ENCODE assay signal across 9 mouse cellular contexts in the genomic region with DNA sequence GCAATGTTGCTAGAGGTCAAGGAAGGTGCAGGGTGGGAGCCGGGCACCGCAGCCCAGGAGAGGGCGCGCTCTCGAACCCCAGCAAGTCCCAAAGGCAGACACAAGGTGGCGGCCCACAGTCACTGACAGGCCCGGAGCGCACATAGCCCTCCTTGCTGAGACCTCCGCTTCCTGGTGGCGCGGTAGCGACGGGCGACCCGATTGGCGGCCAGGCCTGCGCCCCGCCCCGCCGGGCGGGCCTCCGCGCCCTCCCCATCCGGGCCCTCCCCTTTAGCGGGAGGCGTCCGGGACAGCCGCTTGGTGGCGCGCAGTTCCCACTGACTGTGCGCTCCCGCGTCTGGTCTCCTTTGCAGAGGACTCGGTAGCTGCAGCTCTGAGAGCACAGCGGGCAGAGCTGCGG. TPM values are rescaled to one million over a fixed set of nuclear protein-coding genes. Genes with fewer than 3 reads are reported as not detected.
DNase-seq lines count a peak whose midpoint lies in the region; ATAC-seq and TF ChIP-seq lines count a peak whose summit lies in the region.
"Had no signal": no experiment of that assay in that cellular context is flagged by ENCODE, and none has a peak within 500 bp of the region (broad histone marks: within the 10 kb centered on the region; RNA-seq: fewer than 3 reads in every experiment).

A gene (plus strand): TSS at position 340 of the 400 bp plus-strand sequence.

- 0 out of 2 replicates have a peak, but pooled peaks have one; percentile 21 for ATAC-seq in forebrain, embryonic 11.5 days (replicated peaks; ENCODE audit: low FRiP score)
- ATAC-seq in liver, postnatal 0 days, result no peak

- H3K4me3 ChIP-seq in forebrain, embryonic 11.5 days (ENCODE audit: low read depth, low read length), result peak within 1 kb of the TSS; percentile 31
- H3K4me3 ChIP-seq in liver, postnatal 0 days (ENCODE audit: low read depth, low read length), result peak within 1 kb of the TSS; percentile 31

- DNase-seq in adrenal gland, postnatal 36 days, result peak; percentile 69 to 74
- DNase-seq in forebrain, embryonic 11.5 days (ENCODE audit: low spot score), result peak; percentile 65
- DNase-seq in heart, postnatal 14 days, result peak; percentile 47 to 51
- DNase-seq in kidney, postnatal 36 days, result peak; percentile 2 to 30
- peak; percentile 24 for DNase-seq in liver, postnatal 0 days
- DNase-seq in ovary, postnatal 10 days (ENCODE audit: low spot score), result peak; percentile 15
- DNase-seq in yolk sac, embryonic 10.5 days (ENCODE audit: low spot score), result peak; percentile 84
- no peak for DNase-seq in cerebellum, adult 18-20 months

- no peaks in the 10 kb centered on the region for H3K36me3 ChIP-seq in forebrain, embryonic 11.5 days (ENCODE audit: control insufficient read depth, insufficient read depth, low read length)
- no peaks in the 10 kb centered on the region for H3K36me3 ChIP-seq in liver, postnatal 0 days (replicated peaks; ENCODE audit: insufficient read depth, low read length)

- no peak for TF ChIP-seq EP300 in liver, postnatal 0 days (IDR thresholded peaks at IDR 0.05; ENCODE audit: low read depth)

- 5% methylated on average over 35 of the region's 36 CpGs for WGBS in forebrain, embryonic 11.5 days
- WGBS in liver, postnatal 0 days (ENCODE audit: insufficient replicate concordance), result 5% methylated on average over 33 of the region's 36 CpGs

- no peaks in the 10 kb centered on the region for H3K4me1 ChIP-seq in forebrain, embryonic 11.5 days (replicated peaks; ENCODE audit: control insufficient read depth, insufficient read depth, low read length)
- no peaks in the 10 kb centered on the region for H3K4me1 ChIP-seq in liver, postnatal 0 days (ENCODE audit: insufficient read depth)

- H3K9ac ChIP-seq in forebrain, embryonic 11.5 days (ENCODE audit: low read length), result peak within 1 kb of the TSS; percentile 23; the same call in 1 of the 2 replicates
- H3K9ac ChIP-seq in liver, postnatal 0 days (replicated peaks), result no peak within 1 kb of the TSS

- intact Hi-C loops in heart, postnatal 14 days (cut with DNase I), result no loop called here

- H3K9me3 ChIP-seq in forebrain, embryonic 11.5 days (ENCODE audit: control insufficient read depth, low read length), result no peaks in the 10 kb centered on the region
- H3K9me3 ChIP-seq in liver, postnatal 0 days (ENCODE audit: low read length), result no peaks in the 10 kb centered on the region

- no peaks in the 10 kb centered on the region for H3K27me3 ChIP-seq in forebrain, embryonic 11.5 days (ENCODE audit: control insufficient read depth, insufficient read depth, low read length)
- H3K27me3 ChIP-seq in liver, postnatal 0 days (ENCODE audit: insufficient read depth, low read length), result no peaks in the 10 kb centered on the region

- TF ChIP-seq CTCF in liver, postnatal 0 days (IDR thresholded peaks at IDR 0.05; ENCODE audit: low read depth), result no peak; the same call in 1 of the 2 replicates

- H3K27ac ChIP-seq in forebrain, embryonic 11.5 days (ENCODE audit: low read depth, low read length), result no peak within 1 kb of the TSS
- H3K27ac ChIP-seq in liver, postnatal 0 days (ENCODE audit: low read depth), result no peak within 1 kb of the TSS
- H3K27ac ChIP-seq: macrophage had no signal

- H3K4me2 ChIP-seq in forebrain, embryonic 11.5 days (ENCODE audit: low read depth, low read length, severe bottlenecking), result peak within 1 kb of the TSS; percentile 40; the same call in 1 of the 2 replicates
- peak within 1 kb of the TSS; percentile 19; the same call in 1 of the 2 replicates for H3K4me2 ChIP-seq in liver, postnatal 0 days (ENCODE audit: low read depth, low read length)

RNA-seq across cellular contexts. Expression of the gene that starts here (rescaled TPM):
- total RNA-seq in adrenal gland, postnatal 36 days (2021), result under 1 TPM; 0.66 to 0.86 TPM
- 2.3 and 3.1 TPM in 2 replicates for polyA plus RNA-seq in forebrain, embryonic 11.5 days (2014; fragmentation: Nextera tagmentation; extraction: Ambion mirVana)
- under 1 TPM; 0.31 to 0.37 TPM for total RNA-seq in heart, postnatal 14 days (2021)
- 0.17 and 0.21 TPM in 2 replicates for polyA plus RNA-seq in liver, postnatal 0 days (2015; fragmentation: Nextera tagmentation; extraction: Ambion mirVana)
- polyA plus RNA-seq: macrophage had no signal

Comparison
In these comparisons a context has a peak if more than half of its experiments do, and no peak if none do; other contexts are left out.
1. Peak in DNase-seq in adrenal gland, postnatal 36 days; RNA of the gene not detected or under 1 TPM.
2. Peak in DNase-seq in heart, postnatal 14 days; RNA of the gene not detected or under 1 TPM.
3. Peak in DNase-seq, H3K4me3 ChIP-seq and H3K4me2 ChIP-seq in liver, postnatal 0 days; RNA of the gene not detected or under 1 TPM.
4. DNase-seq: peak in forebrain, embryonic 11.5 days (single experiment), kidney, postnatal 36 days (2 of 2), ovary, postnatal 10 days (single experiment) and yolk sac, embryonic 10.5 days (single experiment); none in cerebellum, adult 18-20 months (0 of 2).